Mouse (Mus musculus): ENCODE results near the gene Gm20517.

DNA sequence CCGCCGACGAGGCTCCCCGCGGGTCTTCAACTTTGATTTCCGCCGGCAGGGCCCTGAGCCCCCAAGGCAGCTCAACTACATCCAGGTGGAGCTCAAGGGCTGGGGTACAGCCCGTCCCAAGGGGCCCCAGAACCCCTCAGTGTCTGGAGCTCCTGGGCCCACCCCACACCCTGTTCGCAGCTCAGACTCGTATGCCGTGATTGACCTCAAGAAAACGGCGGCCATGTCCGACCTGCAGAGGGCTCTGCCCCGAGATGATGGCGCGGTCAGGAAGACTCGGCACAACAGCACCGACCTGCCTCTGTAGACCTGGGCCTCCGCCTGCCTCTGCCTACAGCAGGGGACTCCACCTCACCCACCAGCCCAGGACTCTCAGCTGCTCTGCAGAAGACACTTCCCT is 92.2 kb downstream of the Gm20517 start:
- TF ChIP-seq POLR2A (IDR thresholded peaks at IDR 0.05; ENCODE audit: borderline replicate concordance, low read depth, low read length) = no peak
- no peak for TF ChIP-seq CTCF (IDR thresholded peaks at IDR 0.05; ENCODE audit: low read depth, low read length)

All from bone marrow macrophage, adult 2 months (primary cell).